ENCODE assay signal across 16 mouse cellular contexts in the genomic region with DNA sequence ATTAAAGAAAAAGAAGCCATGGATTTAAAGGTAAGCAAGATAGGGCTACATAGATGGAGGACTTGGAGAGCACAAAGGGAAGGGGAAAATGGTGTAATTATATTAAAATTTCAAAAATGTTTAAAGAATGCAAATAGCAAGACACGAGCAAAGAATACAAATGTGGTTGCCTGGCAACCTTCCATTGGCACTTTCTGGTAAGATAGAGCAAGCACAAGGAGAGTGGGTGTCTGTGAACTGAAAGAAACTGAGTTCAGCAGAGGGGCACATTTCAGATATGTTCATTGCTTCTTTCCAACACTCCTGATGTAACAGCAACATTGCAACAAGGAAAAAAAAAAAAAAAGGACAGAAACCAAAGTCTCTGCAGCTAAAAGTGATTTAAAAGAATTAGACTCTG. TPM values are rescaled to one million over a fixed set of nuclear protein-coding genes. Genes with fewer than 3 reads are reported as not detected.
DNase-seq lines count a peak whose midpoint lies in the region; ATAC-seq lines count a peak whose summit lies in the region.
"Had no signal": no experiment of that assay in that cellular context is flagged by ENCODE, and none has a peak within 500 bp of the region (broad histone marks: within the 10 kb centered on the region; RNA-seq: fewer than 3 reads in every experiment).

No protein-coding gene starts in this region.

- H3K9ac ChIP-seq in kidney, embryonic 14.5 days (ENCODE audit: low read depth, low read length): no peak overlapping the region
- H3K9ac ChIP-seq: forebrain, embryonic 13.5 days; heart, embryonic 13.5 days had no signal

- H3K36me3 ChIP-seq in kidney, embryonic 14.5 days (ENCODE audit: control insufficient read depth, insufficient read depth, low read length): no peaks in the 10 kb centered on the region
- H3K36me3 ChIP-seq: heart, embryonic 13.5 days had no signal

- peak; percentile 27 to 76 for DNase-seq in layer of hippocampus, adult 18-20 months (ENCODE audit: low spot score in 2 of 2)
- no peak for DNase-seq in layer of hippocampus, adult 9-10 months (ENCODE audit: low spot score)
- DNase-seq in left cerebral cortex, adult 18-20 months (ENCODE audit: low spot score in 2 of 2): peak; percentile 58 to 66
- peak; percentile 39 to 71 for DNase-seq in right cerebral cortex, postnatal 36 days (ENCODE audit: low spot score in 2 of 2)
- DNase-seq in cerebellum, adult 8-10 months: no peak
- DNase-seq: adrenal gland, postnatal 36 days; cerebellum, postnatal 25 days; gastrocnemius, adult 2 months; heart, postnatal 36 days; lung, postnatal 14 days; thymus, adult 2 months had no signal

- no peak overlapping the region for H3K27ac ChIP-seq in kidney, embryonic 14.5 days (ENCODE audit: low read depth, low read length)
- H3K27ac ChIP-seq: forebrain, embryonic 13.5 days; gastrocnemius, adult 2 months; heart, embryonic 13.5 days; kidney, postnatal 0 days had no signal

- no peaks in the 10 kb centered on the region for H3K9me3 ChIP-seq in kidney, embryonic 14.5 days (ENCODE audit: control insufficient read depth, low read length)
- H3K9me3 ChIP-seq: forebrain, embryonic 13.5 days; heart, embryonic 13.5 days had no signal

- 71% methylated on average over 1 of the region's 1 CpGs for WGBS in kidney, embryonic 14.5 days

- no peaks in the 10 kb centered on the region for H3K4me1 ChIP-seq in kidney, embryonic 14.5 days (ENCODE audit: control insufficient read depth, insufficient read depth, low read length)
- H3K4me1 ChIP-seq: forebrain, embryonic 13.5 days; heart, embryonic 13.5 days had no signal

- no peaks in the 10 kb centered on the region for H3K27me3 ChIP-seq in kidney, embryonic 14.5 days (ENCODE audit: control insufficient read depth, insufficient read depth, low read length)
- H3K27me3 ChIP-seq: forebrain, embryonic 13.5 days; heart, embryonic 13.5 days had no signal

- peak; percentile 75 for ATAC-seq in frontal cortex, adult (ENCODE audit: low TSS enrichment)
- no peak for ATAC-seq in kidney, embryonic 14.5 days (ENCODE audit: low FRiP score, low TSS enrichment)
- ATAC-seq: forebrain, embryonic 13.5 days had no signal

- no peak overlapping the region for H3K4me2 ChIP-seq in kidney, embryonic 14.5 days (replicated peaks; ENCODE audit: low read depth, low read length)
- H3K4me2 ChIP-seq: forebrain, embryonic 13.5 days; heart, embryonic 13.5 days had no signal

- H3K4me3 ChIP-seq in kidney, embryonic 14.5 days (ENCODE audit: low read length): no peak overlapping the region
- H3K4me3 ChIP-seq: forebrain, embryonic 13.5 days; gastrocnemius, adult 2 months; heart, embryonic 13.5 days had no signal

RNA-seq across cellular contexts. Expression of a gene that starts 22.8 kb away (rescaled TPM):
- total RNA-seq in layer of hippocampus, adult 18-20 months (2021): 10 to 100 TPM; 52.8 to 59.1 TPM
- 10 to 100 TPM; 55.2 TPM for total RNA-seq in left cerebral cortex, adult 18-20 months (2021)
- 31.4 and 47.9 TPM in 2 replicates for polyA plus RNA-seq in kidney, embryonic 14.5 days (2014; fragmentation: Nextera tagmentation; extraction: Ambion mirVana)

Comparison
In these comparisons a context has a peak if more than half of its experiments do, and no peak if none do; other contexts are left out.
1. DNase-seq: peak in layer of hippocampus, adult 18-20 months (2 of 2), left cerebral cortex, adult 18-20 months (2 of 2) and right cerebral cortex, postnatal 36 days (2 of 2); none in layer of hippocampus, adult 9-10 months (single experiment) and cerebellum, adult 8-10 months (single experiment).